Mouse (Mus musculus): ENCODE measurements around the gene Grip1. TPM values are rescaled to one million over a fixed set of nuclear protein-coding genes. Genes with fewer than 3 reads are reported as not detected.

The Grip1 gene
- not detected for total RNA-seq (2023)

GRCm38 (mm10) chr10:119453431-119454105, at the start of gene Grip1:
Gene Grip1, plus strand, starts transcription at chr10:119453830.

GRCm38 (mm10) chr10:120112507-120113396, 659.1 kb downstream of the Grip1 start, which contains the start of gene Helb:
Gene Helb, minus strand, starts transcription at chr10:120112987.

Other genes starting within 250 kb of the Grip1 start
- gene Cand1, start 213.8 kb upstream of the Grip1 start, total RNA-seq (2023) = 92.7 TPM